Mouse (Mus musculus) adrenal gland, postnatal 25 days (tissue): ENCODE data around the gene Chchd4. TPM values are rescaled to one million over a fixed set of nuclear protein-coding genes. Genes with fewer than 3 reads are reported as not detected.

Experiments
- total RNA-seq: library from RNA; stranded (reverse); gene quantifications from 2 replicates; pipeline ENCODE4 v1.2.3, GENCODE M21; 2021

Gene Chchd4
- total RNA-seq, 1 experiment from 2014 or later, result 16.5 TPM

Other genes with a start within 250 kb of the Chchd4 start
- not detected in 2 replicates for gene Wnt7a, start 62.2 kb downstream of the Chchd4 start, total RNA-seq
- 34.5 and 42.4 TPM in 2 replicates for gene Tmem43, start 157 bp upstream of the Chchd4 start, total RNA-seq
- 16.3 and 22.0 TPM in 2 replicates for gene Xpc, start 42.3 kb upstream of the Chchd4 start, total RNA-seq
- 39.8 and 40.8 TPM in 2 replicates for gene Lsm3, start 42.4 kb upstream of the Chchd4 start, total RNA-seq
- gene Slc6a6, start 210.5 kb upstream of the Chchd4 start, total RNA-seq, result 598 and 906 TPM in 2 replicates